Mouse (Mus musculus) left cerebral cortex, adult 11 months (tissue): ENCODE measurements at regions not wholly inside any gene's neighbourhood (a gene's known extent, or its start where the extent isn't known, plus 50 kb on each side); places are given as distances from the start of the nearest gene placed in this dataset.

Source experiments
- DNase-seq: peaks from one replicate; pipeline ENCODE4 v3.0.0; 2022; ENCODE audit warnings: low spot score

GRCm38 (mm10) chr2:115441100-115441499 lies 140.4 kb upstream of the BC052040 start:
- no peak for DNase-seq

DNA sequence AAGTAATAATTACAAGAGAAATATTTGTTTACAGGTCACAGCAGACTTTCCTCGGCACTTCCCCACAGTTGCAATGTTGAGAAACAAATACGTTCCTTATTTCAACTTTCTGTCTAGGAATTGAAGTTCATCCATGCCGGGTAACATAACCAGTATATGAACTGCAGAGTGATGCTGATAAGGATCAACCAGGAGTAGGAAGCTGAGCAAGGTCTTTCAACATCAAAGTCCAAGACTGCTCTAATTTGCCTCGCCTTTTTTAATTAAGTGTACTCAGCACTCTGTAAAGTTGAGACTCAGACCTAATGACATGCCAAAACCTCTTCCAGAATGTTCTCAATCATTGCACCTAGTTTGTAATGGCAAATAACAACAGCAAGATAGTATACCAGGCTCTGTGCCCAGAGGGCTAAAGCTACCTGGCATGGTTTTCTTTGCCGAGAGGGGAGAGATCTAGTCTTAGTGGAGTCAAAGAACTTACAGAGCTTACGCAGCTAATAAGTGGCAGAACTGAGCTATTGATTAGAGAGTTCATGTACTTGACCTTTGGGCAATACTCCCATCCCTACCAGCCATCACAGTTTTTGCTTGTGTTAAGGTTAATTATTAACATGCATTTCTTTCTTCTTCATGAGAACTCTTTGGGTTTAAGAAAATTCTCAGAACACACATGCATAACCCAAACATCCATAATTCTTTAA lies 131.6 kb upstream of the BC052040 start:
- no peak for DNase-seq

GRCm38 (mm10) chr2:115455593-115455992 lies 125.9 kb upstream of the BC052040 start:
- no peak for DNase-seq

GRCm38 (mm10) chr2:115456372-115457022 lies 125.0 kb upstream of the BC052040 start:
- no peak for DNase-seq

DNA sequence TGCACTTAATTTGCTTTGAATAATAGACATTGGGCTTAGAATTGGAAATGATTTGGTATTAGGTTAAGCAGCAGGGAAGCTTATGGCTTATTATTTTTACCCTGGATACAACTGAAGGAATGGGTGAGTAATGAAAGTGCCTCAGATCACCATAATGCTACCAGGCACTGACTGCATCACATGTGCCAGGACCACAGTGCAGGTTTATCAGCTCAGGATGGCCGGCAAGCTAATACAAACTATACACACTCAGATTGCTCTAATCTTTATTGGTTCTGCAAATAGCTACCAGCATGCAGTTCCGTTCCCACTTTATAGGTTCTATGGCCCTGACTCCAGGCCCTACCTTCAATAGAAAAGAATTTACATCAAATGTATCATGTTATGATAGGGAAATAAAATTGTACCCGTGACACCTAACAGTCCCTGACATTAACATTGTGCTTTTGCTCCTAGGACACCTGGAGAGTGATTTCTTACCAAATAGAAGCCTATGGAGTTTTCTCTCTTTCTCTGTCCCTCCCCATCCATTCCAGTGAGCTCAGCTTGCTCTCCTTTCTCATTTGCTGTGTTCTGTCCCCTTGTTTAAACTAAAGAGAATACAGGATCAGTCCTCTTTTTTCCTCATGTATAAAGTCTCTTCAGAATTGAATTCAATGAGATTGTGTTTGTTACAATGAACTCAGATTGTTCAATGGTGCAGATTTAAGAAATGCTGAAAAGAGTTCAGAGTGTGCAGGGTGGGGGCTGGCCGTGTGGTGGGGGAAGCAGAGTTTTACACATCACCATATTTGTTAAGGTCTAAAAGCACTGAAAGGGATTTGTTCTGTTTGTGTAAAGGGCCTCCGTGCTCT lies 121.3 kb upstream of the BC052040 start:
- DNase-seq: no peak

DNA sequence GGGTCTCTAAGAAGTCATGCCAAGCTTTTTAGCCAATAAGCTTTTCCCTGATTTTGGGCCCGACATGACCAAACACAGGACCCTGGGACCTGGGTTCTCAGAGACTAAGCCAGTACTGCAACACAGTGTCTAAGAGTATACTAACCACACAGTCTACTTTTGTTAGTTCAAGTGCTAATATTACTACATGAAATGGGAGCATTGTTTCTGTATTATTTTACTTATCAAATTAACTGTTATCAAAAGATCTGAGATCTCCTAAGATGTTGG lies 120.7 kb upstream of the BC052040 start:
- DNase-seq: no peak

- no peak for DNase-seq
Measured at GRCm38 (mm10) chr2:115466170-115466569, 115.3 kb upstream of the BC052040 start.

GRCm38 (mm10) chr2:115467107-115467745 lies 114.3 kb upstream of the BC052040 start:
- DNase-seq: no peak

DNA sequence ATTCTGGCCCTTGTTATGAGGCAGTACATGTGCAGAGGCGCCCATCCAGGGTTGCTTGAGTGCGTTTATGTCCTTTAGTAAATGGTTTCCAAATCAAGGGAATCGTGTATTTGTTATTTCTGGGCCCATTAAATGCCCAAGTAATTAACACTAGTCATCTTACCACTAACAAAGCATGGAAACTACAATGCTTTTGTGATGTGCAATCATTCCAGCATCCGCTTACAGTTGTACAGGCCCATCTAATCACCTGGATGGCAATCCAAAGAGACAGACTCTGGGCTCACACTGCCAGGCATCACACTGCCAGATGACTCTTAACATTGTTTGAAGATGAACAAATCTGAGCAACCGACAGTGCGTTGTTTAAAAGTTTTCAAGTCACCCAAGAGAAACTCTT lies 113.6 kb upstream of the BC052040 start:
- DNase-seq: no peak

GRCm38 (mm10) chr2:115468471-115468909 lies 113.0 kb upstream of the BC052040 start:
- DNase-seq: no peak

DNA sequence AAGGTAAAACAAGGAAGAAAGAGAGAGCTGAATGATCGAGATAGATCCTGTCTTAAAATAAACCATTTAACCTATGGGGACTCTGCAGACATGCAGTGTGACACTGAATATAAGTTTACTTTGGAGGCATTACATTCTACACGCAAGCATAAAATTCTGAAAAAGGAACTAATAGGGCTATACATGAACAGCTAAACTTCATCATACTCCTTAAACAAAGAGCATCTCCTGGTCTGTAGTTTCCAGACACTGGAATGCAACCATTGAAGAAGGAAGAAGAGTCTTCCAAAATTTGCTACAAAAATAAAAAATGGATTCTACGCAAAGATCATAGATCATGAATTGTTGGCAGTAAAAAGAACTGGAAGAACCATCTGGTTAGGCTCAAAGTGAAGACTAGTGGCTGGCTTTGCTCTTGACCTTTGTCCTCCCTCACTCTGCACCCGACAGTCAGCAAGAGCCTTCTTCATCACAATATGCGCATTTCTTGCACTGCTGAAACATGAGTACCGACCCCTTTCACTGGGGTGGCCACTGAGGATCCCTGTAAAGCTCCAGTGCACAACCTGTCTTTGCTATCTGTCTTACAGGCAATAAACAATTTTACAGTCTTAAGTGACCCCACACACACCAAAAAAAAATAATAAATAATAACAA lies 112.2 kb upstream of the BC052040 start:
- no peak for DNase-seq

GRCm38 (mm10) chr2:115472393-115472792 lies 109.1 kb upstream of the BC052040 start:
- no peak for DNase-seq

DNA sequence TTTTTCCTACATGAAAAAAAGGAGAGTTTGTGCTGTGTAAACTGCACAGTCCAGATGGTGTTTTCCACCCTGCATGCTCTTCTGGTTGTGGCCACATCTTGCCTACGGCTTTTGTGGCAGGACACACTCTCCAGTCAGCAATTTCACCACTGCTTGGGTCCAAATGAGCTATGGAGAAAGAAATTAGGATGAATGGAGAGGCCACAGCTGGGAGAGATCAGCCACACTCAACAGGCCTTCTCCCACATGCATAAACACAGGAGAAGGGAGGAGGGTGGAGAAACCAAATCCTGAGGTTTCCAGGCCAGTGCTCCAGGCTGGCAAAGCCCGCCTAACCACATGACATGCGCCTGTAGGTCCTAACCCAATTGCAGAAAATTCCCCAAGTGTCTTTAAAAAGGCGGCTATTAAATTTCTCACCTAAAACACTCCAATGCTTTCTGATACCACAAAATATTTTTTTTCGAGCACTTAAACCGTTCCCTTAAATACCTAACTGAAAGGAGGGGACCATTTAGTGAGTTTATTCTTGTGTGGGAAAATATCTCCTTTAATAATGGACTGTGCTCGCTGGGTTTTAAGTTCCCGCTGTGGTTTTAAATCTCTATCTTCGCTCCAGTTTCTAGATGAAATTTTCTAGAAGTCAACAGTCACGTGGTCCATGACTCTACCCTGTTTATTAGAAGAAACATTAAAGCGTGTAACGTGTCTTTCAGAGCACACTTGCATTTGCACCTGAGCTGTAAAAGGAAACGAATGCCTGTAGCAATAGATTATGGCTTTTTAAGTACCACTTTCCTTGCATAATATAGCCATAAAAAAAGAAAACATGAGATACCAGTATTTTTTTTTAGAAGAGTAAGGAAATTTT lies 97.9 kb upstream of the BC052040 start:
- no peak for DNase-seq

- DNase-seq: no peak
Measured at GRCm38 (mm10) chr2:115488465-115488864, 93.1 kb upstream of the BC052040 start.

GRCm38 (mm10) chr2:115493020-115493419 lies 88.5 kb upstream of the BC052040 start:
- no peak for DNase-seq

DNA sequence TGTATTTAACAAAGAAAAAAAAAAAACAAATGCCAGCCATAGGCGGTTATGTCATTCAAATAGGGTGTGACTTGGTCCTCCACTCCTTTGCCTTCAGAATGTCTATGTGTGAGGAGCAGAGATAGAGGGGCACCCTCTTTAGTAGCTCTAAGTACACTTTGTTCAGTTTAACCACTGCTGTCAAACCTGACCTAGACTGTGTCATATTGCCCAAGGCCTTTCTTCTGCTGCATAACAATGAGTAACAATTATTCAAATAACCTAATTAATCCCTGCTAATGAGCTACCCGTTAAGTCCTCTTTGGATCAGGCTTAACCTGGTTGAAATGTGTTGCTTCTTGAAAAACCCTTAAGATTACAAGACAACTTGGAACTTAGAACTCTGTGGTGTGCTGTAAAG lies 81.6 kb upstream of the BC052040 start:
- no peak for DNase-seq

GRCm38 (mm10) chr2:115509527-115509926 lies 72.0 kb upstream of the BC052040 start:
- DNase-seq: no peak

DNA sequence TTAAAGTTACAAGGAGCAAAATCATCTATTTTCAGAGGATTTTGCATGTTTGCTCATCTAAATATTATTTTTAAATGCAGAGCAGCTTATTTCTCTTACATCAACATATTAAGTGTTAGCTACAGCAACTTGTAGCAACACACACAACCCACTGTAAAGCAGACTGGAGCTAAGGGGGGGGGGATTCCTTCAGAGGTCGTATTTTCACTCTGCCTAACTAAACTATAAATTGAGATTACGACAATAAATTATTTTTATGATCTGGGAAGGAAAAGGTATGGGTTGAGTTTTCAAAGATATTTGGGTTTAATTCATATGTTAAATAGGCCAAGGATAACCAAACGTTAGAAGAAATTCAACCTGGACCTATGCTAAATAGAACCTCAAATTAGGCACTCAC lies 70.4 kb upstream of the BC052040 start:
- no peak for DNase-seq

DNA sequence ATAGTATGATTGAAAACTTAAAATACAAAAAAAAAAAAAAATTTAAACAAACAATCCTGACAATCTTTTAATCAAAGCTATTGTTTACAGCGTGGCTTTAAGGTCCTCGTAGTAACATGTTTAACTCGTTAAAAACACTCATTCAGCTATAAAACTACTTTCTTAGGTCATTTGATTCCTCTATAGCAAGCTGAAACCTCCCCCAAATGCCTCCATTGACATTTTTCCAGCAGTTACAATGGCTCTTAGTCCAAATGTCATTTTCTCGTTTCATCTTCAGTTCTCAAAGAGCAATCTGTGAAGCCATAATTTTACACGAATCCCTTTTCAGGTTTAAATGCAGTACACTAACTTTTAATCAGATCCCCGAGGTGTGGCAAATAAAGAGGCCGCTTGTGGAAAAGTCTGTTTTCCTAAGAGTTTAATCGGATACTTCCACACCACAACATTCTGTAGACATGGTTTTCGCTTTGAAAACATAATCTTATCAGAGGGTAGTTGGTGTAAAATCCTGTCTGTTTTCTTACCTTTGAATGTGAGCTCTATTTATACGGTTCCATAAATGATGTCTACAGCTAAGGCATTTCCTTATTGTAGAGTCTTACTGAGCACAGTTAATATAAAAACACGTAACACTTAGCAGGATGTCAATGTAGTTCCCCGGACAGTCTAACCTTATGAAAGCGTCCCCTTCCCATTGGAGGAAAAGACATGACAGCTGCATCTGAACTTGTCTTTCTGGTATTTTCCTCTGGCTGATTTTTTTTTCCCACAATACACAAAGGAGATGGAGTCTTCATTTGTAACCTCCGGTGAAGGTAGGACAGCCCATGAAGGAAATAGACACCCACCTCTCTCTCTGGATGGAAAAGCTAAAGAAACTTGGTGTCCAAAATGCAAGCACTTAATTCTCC lies 69.6 kb upstream of the BC052040 start:
- DNase-seq: no peak

- no peak for DNase-seq
Measured at GRCm38 (mm10) chr2:115512891-115513290, 68.6 kb upstream of the BC052040 start.
